Mouse (Mus musculus): Measurements from ENCODE around the gene Tbcel.

GRCm38 (mm10) chr9:42465661-42466091, 41.9 kb downstream of the Tbcel start:
- TF ChIP-seq POLR2A (IDR thresholded peaks at IDR 0.05; ENCODE audit: borderline replicate concordance, control insufficient read depth, low read depth, low read length) (no peak), CTCF (IDR thresholded peaks at IDR 0.05; ENCODE audit: control insufficient read depth, insufficient read depth, low read length) (no peak)
